In the genomic region with DNA sequence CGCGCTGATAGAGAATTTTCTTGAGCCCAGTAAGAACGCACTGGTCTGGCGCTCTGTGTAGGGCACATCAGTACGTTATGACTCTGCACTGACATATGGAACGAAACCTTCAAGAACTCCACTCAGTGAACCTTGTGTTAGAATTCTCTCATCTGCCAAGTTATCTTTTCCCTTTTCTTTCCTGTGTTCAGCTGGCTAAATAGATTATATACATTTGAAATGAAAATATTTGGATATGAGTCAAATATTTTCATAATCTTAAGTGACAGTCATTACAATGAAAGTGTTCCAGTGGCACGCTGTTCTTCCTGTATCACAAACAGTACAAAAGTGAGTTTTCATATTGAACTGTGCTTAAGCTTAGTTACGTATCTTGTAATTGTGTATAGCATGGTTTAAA, we compare ENCODE assay signal across 17 mouse cellular contexts. TPM values are rescaled to one million over a fixed set of nuclear protein-coding genes. Genes with fewer than 3 reads are reported as not detected.
"Had no signal": no experiment of that assay in that cellular context is flagged by ENCODE, and none has a peak within 500 bp of the region (broad histone marks: within the 10 kb centered on the region; RNA-seq: fewer than 3 reads in every experiment).

No protein-coding gene starts in this region.

- H3K36me3 ChIP-seq: stomach, embryonic 15.5 days had no signal

- H3K9me3 ChIP-seq: neural tube, embryonic 13.5 days; neural tube, embryonic 15.5 days; stomach, embryonic 15.5 days had no signal

- H3K4me1 ChIP-seq: neural tube, embryonic 13.5 days; neural tube, embryonic 15.5 days; stomach, embryonic 15.5 days had no signal

- H3K27me3 ChIP-seq: neural tube, embryonic 13.5 days; neural tube, embryonic 15.5 days; stomach, embryonic 15.5 days had no signal

- H3K27ac ChIP-seq: neural tube, embryonic 13.5 days; neural tube, embryonic 15.5 days; stomach, embryonic 15.5 days; stomach, postnatal 0 days had no signal

- H3K4me3 ChIP-seq: neural tube, embryonic 13.5 days; neural tube, embryonic 15.5 days; stomach, embryonic 15.5 days had no signal

- DNase-seq: retina, postnatal 1 day; right cerebral cortex, adult 18-20 months; right cerebral cortex, postnatal 14 days; right cerebral cortex, postnatal 25 days; right cerebral cortex, postnatal 4 days; spleen, adult 18-20 months; thymus, adult 18-20 months; thymus, adult 2 months; thymus, postnatal 14 days; thymus, postnatal 25 days; thymus, postnatal 36 days; thymus, postnatal 4 days had no signal

- H3K9ac ChIP-seq: neural tube, embryonic 13.5 days; neural tube, embryonic 15.5 days; stomach, embryonic 15.5 days had no signal

RNA-seq across cellular contexts. Expression of gene P4ha3, which starts 13.0 kb away (rescaled TPM):
- total RNA-seq: neutrophil, adult 5-6 weeks had no signal
